Mouse (Mus musculus) heart, adult 2 months (tissue): ENCODE results near the gene Kbtbd4. TPM values are rescaled to one million over a fixed set of nuclear protein-coding genes. Genes with fewer than 3 reads are reported as not detected.

Experiments used
- DNase-seq, 2 experiments: peaks; one replicate each; pipeline ENCODE4 v3.0.0; 2021
- H3K27ac ChIP-seq: fragments of 200-600 bp; 2 replicates; pipeline ENCODE4 v1.8.1; 2022
- H3K27me3 ChIP-seq: fragments of 200-500 bp; 2 replicates; pipeline ENCODE4 v1.6.1; 2012; ENCODE audit warnings: mild to moderate bottlenecking, low read length, inconsistent platforms, mixed read lengths; ENCODE audit not compliant: control insufficient read depth, insufficient read depth
- H3K36me3 ChIP-seq: fragments of 200-500 bp; 2 replicates; pipeline ENCODE4 v1.6.1; 2012; ENCODE audit warnings: low read length, inconsistent platforms; ENCODE audit not compliant: control insufficient read depth, insufficient read depth
- H3K4me1 ChIP-seq: fragments of 200-500 bp; 2 replicates; pipeline ENCODE4 v1.6.1; 2011; ENCODE audit warnings: low read length; ENCODE audit not compliant: control insufficient read depth, insufficient read depth
- H3K4me3 ChIP-seq: fragments of 200-600 bp; 2 replicates; pipeline ENCODE4 v1.8.1; 2022
- H3K79me2 ChIP-seq: fragments of 200-500 bp; replicated peaks from 2 replicates; pipeline ENCODE4 v1.6.1; 2012; ENCODE audit warnings: mild to moderate bottlenecking, inconsistent platforms, low read length, moderate library complexity, mixed read lengths; ENCODE audit not compliant: control insufficient read depth, insufficient read depth
- H3K9ac ChIP-seq: fragments of 200-500 bp; 2 replicates; pipeline ENCODE4 v1.6.1; 2012; ENCODE audit warnings: low read depth, mild to moderate bottlenecking, control low read depth, inconsistent platforms, low read length, mixed read lengths
- CTCF ChIP-seq: fragments of 200-600 bp; IDR thresholded peaks from 2 replicates; pipeline ENCODE4 v1.8.1; 2022; ENCODE audit warnings: antibody characterized with exemption, mild to moderate bottlenecking, moderate library complexity
- EP300 ChIP-seq: fragments of 200-500 bp; IDR thresholded peaks from 2 replicates; pipeline ENCODE4 v1.6.1; 2011; ENCODE audit warnings: low read depth, low read length, control low read depth; ENCODE audit not compliant: insufficient read depth
- POLR2A ChIP-seq: fragments of 200-500 bp; IDR thresholded peaks from 2 replicates; pipeline ENCODE4 v1.6.1; 2011; ENCODE audit warnings: mild to moderate bottlenecking, low read depth, low read length, control low read depth; ENCODE audit not compliant: insufficient read depth
- WGBS: fragments of 180-500 bp; shearing (Covaris S2); methylation state at CpG from one replicate; pipeline ENCODE4 v1.1.7; 2018; 5-methylcytosine and 5-hydroxymethylcytosine counted together
- intact Hi-C: fragments of 180-260 bp; cut with DNase I; formaldehyde crosslinking; loops from one replicate; pipeline ENCODE4 v1.15.1; 2025
- polyA plus RNA-seq: library from polyadenylated mRNA; depleted of rRNA; stranded (reverse); fragments of >200 nt; gene quantifications from 2 replicates; pipeline ENCODE4 v1.2.3, GENCODE M21; 2012
- total RNA-seq, 2 experiments: library from RNA; stranded (reverse); gene quantifications; 2 replicates each; pipeline ENCODE4 v1.2.3; 2021

Kbtbd4 gene
- total and polyA plus RNA-seq, 3 experiments, result 14.0 to 23.4 (median 20.6) TPM

- intact Hi-C loops, result no loop called here
- no peak overlapping the region for H3K9ac ChIP-seq
- peaks cover 11% of the 10 kb centered on the region for H3K4me1 ChIP-seq
- no peak overlapping the region; the same call in 1 of the 2 replicates for H3K27ac ChIP-seq
- WGBS, result 30% methylated on average over 8 of the region's 8 CpGs
- H3K36me3 ChIP-seq, result peaks cover 14% of the 10 kb centered on the region
- H3K79me2 ChIP-seq, result no peaks in the 10 kb centered on the region
- no peak for TF ChIP-seq EP300
- TF ChIP-seq POLR2A, result no peak
- no peak for TF ChIP-seq CTCF
- H3K4me3 ChIP-seq, result no peak overlapping the region
- no peaks in the 10 kb centered on the region for H3K27me3 ChIP-seq
- DNase-seq, result peak in 1 of 2 experiments; percentile 25
Measured at GRCm38 (mm10) chr2:90871180-90871961, 33.2 kb upstream of the Kbtbd4 start.

GRCm38 (mm10) chr2:90874025-90874424 is 30.5 kb upstream of the Kbtbd4 start:
- TF ChIP-seq EP300, result 0 out of 2 replicates have a peak, but pooled peaks have one; percentile 26
- TF ChIP-seq POLR2A, result no peak
- TF ChIP-seq CTCF, result no peak
- DNase-seq, result no peak
- Histone ChIP-seq H3K36me3 (peaks cover 3% of the 10 kb centered on the region; the same call in 1 of the 2 replicates), H3K9ac (no peak overlapping the region), H3K27me3 (no peaks in the 10 kb centered on the region), H3K27ac (no peak overlapping the region), H3K79me2 (no peaks in the 10 kb centered on the region), H3K4me1 (peaks cover 9% of the 10 kb centered on the region), H3K4me3 (no peak overlapping the region)
- 46% methylated on average over 1 of the region's 1 CpGs for WGBS
- intact Hi-C loops, result no loop called here

- intact Hi-C loops, result no loop called here
- Histone ChIP-seq H3K36me3 (peaks cover 2% of the 10 kb centered on the region; the same call in 1 of the 2 replicates), H3K4me1 (peaks cover 7% of the 10 kb centered on the region), H3K4me3 (no peak overlapping the region), H3K27ac (no peak overlapping the region), H3K79me2 (no peaks in the 10 kb centered on the region), H3K27me3 (peaks cover 1% of the 10 kb centered on the region; the same call in 1 of the 2 replicates), H3K9ac (no peak overlapping the region)
- DNase-seq, result no peak
- WGBS, result 50% methylated on average over 2 of the region's 2 CpGs
- TF ChIP-seq EP300 (no peak), POLR2A (no peak), CTCF (no peak)
Measured at GRCm38 (mm10) chr2:90875239-90875638, 29.3 kb upstream of the Kbtbd4 start.

- Histone ChIP-seq H3K27me3 (peaks cover 1% of the 10 kb centered on the region; the same call in 1 of the 2 replicates), H3K79me2 (no peaks in the 10 kb centered on the region), H3K27ac (no peak overlapping the region), H3K36me3 (no peaks in the 10 kb centered on the region), H3K4me3 (no peak overlapping the region), H3K4me1 (no peaks in the 10 kb centered on the region; the same call in 1 of the 2 replicates), H3K9ac (no peak overlapping the region)
- no peak for DNase-seq
- WGBS, result 53% methylated on average over 5 of the region's 5 CpGs
- intact Hi-C loops, result no loop called here
- no peak for TF ChIP-seq POLR2A
- TF ChIP-seq EP300, result no peak
- no peak for TF ChIP-seq CTCF
Measured at GRCm38 (mm10) chr2:90877584-90878259, 26.8 kb upstream of the Kbtbd4 start.

- intact Hi-C loops, result no loop called here
- H3K9ac ChIP-seq, result no peak overlapping the region
- H3K4me1 ChIP-seq, result no peaks in the 10 kb centered on the region
- TF ChIP-seq POLR2A (no peak), CTCF (no peak)
- no peaks in the 10 kb centered on the region for H3K36me3 ChIP-seq
- DNase-seq, result no peak
- H3K79me2 ChIP-seq, result no peaks in the 10 kb centered on the region
- H3K4me3 ChIP-seq, result no peak overlapping the region
- H3K27ac ChIP-seq, result no peak overlapping the region
- H3K27me3 ChIP-seq, result peaks cover 1% of the 10 kb centered on the region; the same call in 1 of the 2 replicates
Measured at GRCm38 (mm10) chr2:90879419-90879818, 25.1 kb upstream of the Kbtbd4 start.
